Mouse (Mus musculus) hindbrain, embryonic 15.5 days (tissue): Measurements from ENCODE around the gene Nectin1. TPM values are rescaled to one million over a fixed set of nuclear protein-coding genes. Genes with fewer than 3 reads are reported as not detected.

Experiments used
- ATAC-seq: fragments of 200-750 bp; cut with Nextera tagmentation; 2 replicates; pipeline ENCODE4 v1.8.0; 2017; ENCODE audit warnings: low read depth, moderate number of reproducible peaks, moderate TSS enrichment; ENCODE audit not compliant: low FRiP score
- H3K27ac ChIP-seq: fragments of 300-500 bp; sonication (generic); replicated peaks from 2 replicates; pipeline ENCODE4 v1.5.1; 2015; ENCODE audit warnings: mild to moderate bottlenecking, inconsistent platforms
- H3K27me3 ChIP-seq: fragments of 300-500 bp; sonication (generic); 2 replicates; pipeline ENCODE4 v1.6.1; 2015; ENCODE audit warnings: control low read depth, inconsistent platforms
- H3K36me3 ChIP-seq: fragments of 300-500 bp; sonication (generic); 2 replicates; pipeline ENCODE4 v1.6.1; 2015; ENCODE audit warnings: control low read depth, inconsistent platforms
- H3K4me1 ChIP-seq: fragments of 300-500 bp; sonication (generic); replicated peaks from 2 replicates; pipeline ENCODE4 v1.6.1; 2015; ENCODE audit warnings: control low read depth, inconsistent platforms
- H3K4me2 ChIP-seq: fragments of 300-500 bp; sonication (generic); 2 replicates; pipeline ENCODE4 v1.6.1; 2015; ENCODE audit warnings: moderate library complexity, mild to moderate bottlenecking, inconsistent platforms
- H3K4me3 ChIP-seq: fragments of 300-500 bp; sonication (generic); 2 replicates; pipeline ENCODE4 v1.5.1; 2015; ENCODE audit warnings: mild to moderate bottlenecking, inconsistent platforms
- H3K9ac ChIP-seq: fragments of 300-500 bp; sonication (generic); 2 replicates; pipeline ENCODE4 v1.6.1; 2015; ENCODE audit warnings: inconsistent platforms
- H3K9me3 ChIP-seq: fragments of 300-500 bp; sonication (generic); 2 replicates; pipeline ENCODE4 v1.6.1; 2016; ENCODE audit warnings: control low read depth, inconsistent platforms
- WGBS: fragments of 180-500 bp; shearing (Covaris S2); methylation state at CpG from one replicate; pipeline ENCODE4 v1.1.7; 2015; 5-methylcytosine and 5-hydroxymethylcytosine counted together
- polyA plus RNA-seq: library from polyadenylated mRNA; unstranded; fragments of >200 nt; fragmentation: Nextera tagmentation; extraction: Ambion mirVana; gene quantifications from 2 replicates; pipeline ENCODE4 v1.2.1, GENCODE M21; 2015

Gene Nectin1
- polyA plus RNA-seq, 1 experiment from 2014 or later: 16.2 TPM

- Histone ChIP-seq H3K4me3 (no peak overlapping the region), H3K4me1 (no peaks in the 10 kb centered on the region), H3K36me3 (no peaks in the 10 kb centered on the region), H3K27me3 (no peaks in the 10 kb centered on the region), H3K9me3 (no peaks in the 10 kb centered on the region), H3K9ac (no peak overlapping the region), H3K4me2 (no peak overlapping the region), H3K27ac (no peak overlapping the region)
- ATAC-seq: no peak
- WGBS: 86% methylated on average over 7 of the region's 7 CpGs
Observed at GRCm38 (mm10) chr9:43855887-43856286, 112.1 kb downstream of the Nectin1 start.
